Mouse (Mus musculus) midbrain, embryonic 12.5 days (tissue): ENCODE results near the gene Fam69a. TPM values are rescaled to one million over a fixed set of nuclear protein-coding genes. Genes with fewer than 3 reads are reported as not detected.
A peak's percentile ranks its signal among the peaks of the same experiment; 100 is the strongest.
"Not testable (repeated sequence)": the region's sequence is repeated elsewhere in the genome, so short reads cannot be mapped to it uniquely, and the experiment has no call there.

Source experiments
- ATAC-seq: fragments of 200-750 bp; cut with Nextera tagmentation; 2 replicates; pipeline ENCODE4 v1.8.0; 2017; ENCODE audit warnings: low read depth, moderate TSS enrichment, moderate library complexity; ENCODE audit not compliant: low FRiP score
- H3K27ac ChIP-seq: fragments of 300-500 bp; sonication (generic); replicated peaks from 2 replicates; pipeline ENCODE4 v1.5.1; 2016; ENCODE audit warnings: mild to moderate bottlenecking
- H3K27me3 ChIP-seq: fragments of 300-500 bp; sonication (generic); 2 replicates; pipeline ENCODE4 v1.6.1; 2016; ENCODE audit warnings: mild to moderate bottlenecking
- H3K36me3 ChIP-seq: fragments of 300-500 bp; sonication (generic); 2 replicates; pipeline ENCODE4 v1.6.1; 2016
- H3K4me1 ChIP-seq: fragments of 300-500 bp; sonication (generic); 2 replicates; pipeline ENCODE4 v1.6.1; 2016
- H3K4me2 ChIP-seq: fragments of 300-500 bp; sonication (generic); replicated peaks from 2 replicates; pipeline ENCODE4 v1.6.1; 2016; ENCODE audit warnings: mild to moderate bottlenecking, moderate library complexity
- H3K4me3 ChIP-seq: fragments of 300-500 bp; sonication (generic); 2 replicates; pipeline ENCODE4 v1.5.1; 2016; ENCODE audit warnings: mild to moderate bottlenecking
- H3K9ac ChIP-seq: fragments of 300-500 bp; sonication (generic); replicated peaks from 2 replicates; pipeline ENCODE4 v1.6.1; 2016; ENCODE audit warnings: mild to moderate bottlenecking, moderate library complexity
- H3K9me3 ChIP-seq: fragments of 300-500 bp; sonication (generic); 2 replicates; pipeline ENCODE4 v1.6.1; 2016; ENCODE audit warnings: mild to moderate bottlenecking
- WGBS: fragments of 180-500 bp; shearing (Covaris S2); methylation state at CpG from one replicate; pipeline ENCODE4 v1.1.7; 2016; 5-methylcytosine and 5-hydroxymethylcytosine counted together
- polyA plus RNA-seq: library from polyadenylated mRNA; unstranded; fragments of >200 nt; fragmentation: Nextera tagmentation; extraction: Ambion mirVana; gene quantifications from 2 replicates; pipeline ENCODE4 v1.2.1, GENCODE M21; 2016

Gene Fam69a
- polyA plus RNA-seq, 1 experiment from 2014 or later = 28.3 TPM

- no peak overlapping the region for H3K9ac ChIP-seq
- WGBS = 88% methylated on average over 2 of the region's 2 CpGs
- no peaks in the 10 kb centered on the region for H3K4me1 ChIP-seq
- H3K36me3 ChIP-seq = no peaks in the 10 kb centered on the region
- no peaks in the 10 kb centered on the region for H3K27me3 ChIP-seq
- no peak overlapping the region for H3K27ac ChIP-seq
- no peak overlapping the region for H3K4me3 ChIP-seq
- ATAC-seq = no peak
- H3K9me3 ChIP-seq = no peaks in the 10 kb centered on the region
- no peak overlapping the region for H3K4me2 ChIP-seq
These were observed 48.0 kb downstream of the Fam69a start for GRCm38 (mm10) chr5:107938886-107939285.

GRCm38 (mm10) chr5:107938483-107938882, 48.4 kb downstream of the Fam69a start:
- 87% methylated on average over 1 of the region's 1 CpGs for WGBS
- not testable (repeated sequence) for H3K27ac ChIP-seq, H3K9me3 ChIP-seq, ATAC-seq, H3K27me3 ChIP-seq, H3K4me1 ChIP-seq, H3K9ac ChIP-seq, H3K4me2 ChIP-seq, H3K36me3 ChIP-seq, H3K4me3 ChIP-seq

- no peaks in the 10 kb centered on the region for H3K9me3 ChIP-seq
- ATAC-seq = no peak
- no peaks in the 10 kb centered on the region for H3K4me1 ChIP-seq
- 87% methylated on average over 10 of the region's 10 CpGs for WGBS
- H3K4me3 ChIP-seq = no peak overlapping the region
- H3K27me3 ChIP-seq = no peaks in the 10 kb centered on the region
- H3K36me3 ChIP-seq = no peaks in the 10 kb centered on the region
- H3K9ac ChIP-seq = no peak overlapping the region
- no peak overlapping the region for H3K27ac ChIP-seq
- no peak overlapping the region for H3K4me2 ChIP-seq
These were observed 50.1 kb downstream of the Fam69a start for GRCm38 (mm10) chr5:107936625-107937389.

- ATAC-seq = no peak
- Histone ChIP-seq H3K4me2 (no peak overlapping the region), H3K9ac (no peak overlapping the region), H3K27me3 (no peaks in the 10 kb centered on the region), H3K27ac (no peak overlapping the region), H3K36me3 (no peaks in the 10 kb centered on the region), H3K9me3 (no peaks in the 10 kb centered on the region), H3K4me1 (no peaks in the 10 kb centered on the region), H3K4me3 (no peak overlapping the region)
- 88% methylated on average over 10 of the region's 10 CpGs for WGBS
These were observed 51.9 kb downstream of the Fam69a start for GRCm38 (mm10) chr5:107934770-107935543.

GRCm38 (mm10) chr5:107933202-107933974, 53.5 kb downstream of the Fam69a start:
- Histone ChIP-seq H3K36me3 (no peaks in the 10 kb centered on the region), H3K9me3 (no peaks in the 10 kb centered on the region), H3K9ac (no peak overlapping the region), H3K4me1 (no peaks in the 10 kb centered on the region), H3K4me3 (no peak overlapping the region), H3K27me3 (no peaks in the 10 kb centered on the region), H3K27ac (no peak overlapping the region), H3K4me2 (no peak overlapping the region)
- WGBS = 85% methylated on average over 4 of the region's 4 CpGs
- ATAC-seq = no peak

GRCm38 (mm10) chr5:107932556-107932955, 54.3 kb downstream of the Fam69a start:
- no peak overlapping the region for H3K4me3 ChIP-seq
- H3K27me3 ChIP-seq = no peaks in the 10 kb centered on the region
- no peak overlapping the region for H3K27ac ChIP-seq
- WGBS = 54% methylated on average over 2 of the region's 2 CpGs
- H3K4me1 ChIP-seq = no peaks in the 10 kb centered on the region
- H3K9me3 ChIP-seq = no peaks in the 10 kb centered on the region
- no peak overlapping the region for H3K9ac ChIP-seq
- H3K4me2 ChIP-seq = no peak overlapping the region
- H3K36me3 ChIP-seq = no peaks in the 10 kb centered on the region
- ATAC-seq = no peak

- H3K9ac ChIP-seq = no peak overlapping the region
- no peaks in the 10 kb centered on the region for H3K9me3 ChIP-seq
- no peaks in the 10 kb centered on the region for H3K4me1 ChIP-seq
- no peak for ATAC-seq
- H3K4me3 ChIP-seq = no peak overlapping the region
- H3K36me3 ChIP-seq = no peaks in the 10 kb centered on the region
- no peaks in the 10 kb centered on the region for H3K27me3 ChIP-seq
- no peak overlapping the region for H3K27ac ChIP-seq
- H3K4me2 ChIP-seq = no peak overlapping the region
- 82% methylated on average over 11 of the region's 11 CpGs for WGBS
These were observed 60.2 kb downstream of the Fam69a start for GRCm38 (mm10) chr5:107926550-107927249.

GRCm38 (mm10) chr5:107924564-107924963, 62.3 kb downstream of the Fam69a start:
- no peak overlapping the region for H3K4me2 ChIP-seq
- no peaks in the 10 kb centered on the region for H3K4me1 ChIP-seq
- no peak overlapping the region for H3K4me3 ChIP-seq
- H3K36me3 ChIP-seq = no peaks in the 10 kb centered on the region
- no peaks in the 10 kb centered on the region for H3K9me3 ChIP-seq
- 75% methylated on average over 8 of the region's 8 CpGs for WGBS
- no peak overlapping the region for H3K9ac ChIP-seq
- no peak for ATAC-seq
- no peaks in the 10 kb centered on the region for H3K27me3 ChIP-seq
- no peak overlapping the region for H3K27ac ChIP-seq

GRCm38 (mm10) chr5:107922836-107923235, 64.0 kb downstream of the Fam69a start:
- Histone ChIP-seq H3K27ac (no peak overlapping the region), H3K4me3 (no peak overlapping the region), H3K27me3 (no peaks in the 10 kb centered on the region), H3K9me3 (no peaks in the 10 kb centered on the region), H3K4me1 (no peaks in the 10 kb centered on the region), H3K9ac (no peak overlapping the region), H3K4me2 (no peak overlapping the region), H3K36me3 (no peaks in the 10 kb centered on the region)
- 88% methylated on average over 1 of the region's 1 CpGs for whole genome bisulfite sequencing
- no peak for ATAC-seq

GRCm38 (mm10) chr5:107921400-107922252, 65.3 kb downstream of the Fam69a start:
- peak; percentile 56; the same call in 1 of the 2 replicates for ATAC-seq
- 67% methylated on average over 2 of the region's 2 CpGs for WGBS

GRCm38 (mm10) chr5:107915280-107915679, 71.6 kb downstream of the Fam69a start:
- no peak overlapping the region for H3K4me2 ChIP-seq
- no peaks in the 10 kb centered on the region for H3K27me3 ChIP-seq
- H3K4me1 ChIP-seq = no peaks in the 10 kb centered on the region
- H3K27ac ChIP-seq = no peak overlapping the region
- H3K9ac ChIP-seq = no peak overlapping the region
- ATAC-seq = no peak
- WGBS = 41% methylated on average over 4 of the region's 4 CpGs
- H3K36me3 ChIP-seq = no peaks in the 10 kb centered on the region
- H3K4me3 ChIP-seq = no peak overlapping the region
- H3K9me3 ChIP-seq = no peaks in the 10 kb centered on the region

More at GRCm38 (mm10) chr5:107921400-107922252, 65.3 kb downstream of the Fam69a start:
- Histone ChIP-seq H3K27me3 (no peaks in the 10 kb centered on the region), H3K9ac (no peak overlapping the region), H3K4me1 (no peaks in the 10 kb centered on the region), H3K4me2 (no peak overlapping the region), H3K27ac (no peak overlapping the region), H3K4me3 (no peak overlapping the region), H3K9me3 (no peaks in the 10 kb centered on the region), H3K36me3 (no peaks in the 10 kb centered on the region)
